Mouse (Mus musculus) spleen, adult 2 months (tissue): ENCODE results near the gene Bmp10. TPM values are rescaled to one million over a fixed set of nuclear protein-coding genes. Genes with fewer than 3 reads are reported as not detected.

Source experiments
- DNase-seq, 2 experiments: peaks; one replicate each; pipeline versions ENCODE4 v3.0.0 to v3.0.0-alpha.2; 2012 to 2021; ENCODE audit warnings: low spot score in 2 of 2, low read depth in 1 of 2
- H3K27ac ChIP-seq: fragments of 200-500 bp; 2 replicates; pipeline ENCODE4 v1.5.1; 2012; ENCODE audit warnings: low read length, inconsistent platforms; ENCODE audit not compliant: insufficient read depth
- H3K27me3 ChIP-seq: fragments of 200-500 bp; 2 replicates; pipeline ENCODE4 v1.6.1; 2012; ENCODE audit warnings: mild to moderate bottlenecking, moderate library complexity, low read length, inconsistent platforms; ENCODE audit not compliant: control insufficient read depth, insufficient read depth
- H3K36me3 ChIP-seq: fragments of 200-500 bp; 2 replicates; pipeline ENCODE4 v1.6.1; 2012; ENCODE audit warnings: mild to moderate bottlenecking, low read length, inconsistent platforms; ENCODE audit not compliant: control insufficient read depth, insufficient read depth
- H3K4me1 ChIP-seq: fragments of 200-500 bp; 2 replicates; pipeline ENCODE4 v1.6.1; 2011; ENCODE audit warnings: inconsistent platforms; ENCODE audit not compliant: control insufficient read depth, insufficient read depth, insufficient read length
- H3K4me3 ChIP-seq: fragments of 200-500 bp; 2 replicates; pipeline ENCODE4 v1.5.1; 2011; ENCODE audit warnings: mild to moderate bottlenecking, inconsistent platforms; ENCODE audit not compliant: insufficient read depth, insufficient read length; ENCODE audit errors: extremely low read depth
- CTCF ChIP-seq: fragments of 200-500 bp; IDR thresholded peaks from 2 replicates; pipeline ENCODE4 v1.5.1; 2011; ENCODE audit warnings: mild to moderate bottlenecking, inconsistent platforms; ENCODE audit not compliant: insufficient read depth, insufficient read length, insufficient replicate concordance; ENCODE audit errors: extremely low read depth
- POLR2A ChIP-seq: fragments of 200-500 bp; IDR thresholded peaks from 2 replicates; pipeline ENCODE4 v1.6.1; 2011; ENCODE audit warnings: low read depth, low read length, inconsistent platforms
- WGBS: fragments of 180-500 bp; shearing (Covaris S2); methylation state at CpG from one replicate; pipeline ENCODE4 v1.1.7; 2018; 5-methylcytosine and 5-hydroxymethylcytosine counted together
- polyA plus RNA-seq: library from polyadenylated mRNA; depleted of rRNA; stranded (reverse); fragments of >200 nt; gene quantifications from 2 replicates; pipeline ENCODE4 v1.2.3, GENCODE M21; 2012

Bmp10 gene
- polyA plus RNA-seq, 1 experiment = not detected

GRCm38 (mm10) chr6:87422304-87422703 lies 6.5 kb upstream of the Bmp10 start:
- 82% methylated on average over 7 of the region's 7 CpGs for WGBS
- no peaks in the 10 kb centered on the region for H3K27me3 ChIP-seq
- TF ChIP-seq CTCF = no peak
- no peak for TF ChIP-seq POLR2A
- no peaks in the 10 kb centered on the region for H3K4me1 ChIP-seq
- H3K27ac ChIP-seq = no peak overlapping the region
- no peaks in the 10 kb centered on the region for H3K36me3 ChIP-seq
- H3K4me3 ChIP-seq = no peak overlapping the region
- DNase-seq = no peak

GRCm38 (mm10) chr6:87424037-87424816 lies 4.6 kb upstream of the Bmp10 start:
- Histone ChIP-seq H3K27ac (no peak overlapping the region), H3K27me3 (no peaks in the 10 kb centered on the region), H3K4me3 (no peak overlapping the region), H3K36me3 (no peaks in the 10 kb centered on the region), H3K4me1 (no peaks in the 10 kb centered on the region)
- TF ChIP-seq POLR2A (no peak), CTCF (no peak)
- DNase-seq = no peak
- WGBS = 56% methylated on average over 19 of the region's 19 CpGs

- 86% methylated on average over 5 of the region's 5 CpGs for WGBS
- Histone ChIP-seq H3K36me3 (no peaks in the 10 kb centered on the region), H3K4me1 (no peaks in the 10 kb centered on the region), H3K27ac (no peak overlapping the region), H3K4me3 (no peak overlapping the region), H3K27me3 (no peaks in the 10 kb centered on the region)
- TF ChIP-seq POLR2A (no peak), CTCF (no peak)
- no peak for DNase-seq
Measured at GRCm38 (mm10) chr6:87426954-87427353, 1.8 kb upstream of the Bmp10 start.

GRCm38 (mm10) chr6:87427616-87428015 lies 1.2 kb upstream of the Bmp10 start:
- H3K27ac ChIP-seq = no peak overlapping the region
- 92% methylated on average over 8 of the region's 8 CpGs for WGBS
- DNase-seq = no peak

GRCm38 (mm10) chr6:87435791-87436190 lies 7.0 kb downstream of the Bmp10 start:
- H3K27me3 ChIP-seq = no peaks in the 10 kb centered on the region
- no peaks in the 10 kb centered on the region for H3K36me3 ChIP-seq
- no peak overlapping the region for H3K4me3 ChIP-seq
- H3K27ac ChIP-seq = no peak overlapping the region
- WGBS = 95% methylated on average over 3 of the region's 3 CpGs
- TF ChIP-seq POLR2A (no peak), CTCF (no peak)
- no peak for DNase-seq
- no peaks in the 10 kb centered on the region for H3K4me1 ChIP-seq

More at GRCm38 (mm10) chr6:87427616-87428015, 1.2 kb upstream of the Bmp10 start:
- H3K36me3 ChIP-seq = no peaks in the 10 kb centered on the region
- no peak overlapping the region for H3K4me3 ChIP-seq
- H3K27me3 ChIP-seq = no peaks in the 10 kb centered on the region
- TF ChIP-seq POLR2A = no peak
- no peak for TF ChIP-seq CTCF
- no peaks in the 10 kb centered on the region for H3K4me1 ChIP-seq

- Histone ChIP-seq H3K36me3 (no peaks in the 10 kb centered on the region), H3K4me3 (no peak overlapping the region), H3K27me3 (no peaks in the 10 kb centered on the region), H3K27ac (no peak overlapping the region), H3K4me1 (no peaks in the 10 kb centered on the region)
- DNase-seq = no peak
- TF ChIP-seq CTCF (no peak), POLR2A (no peak)
- WGBS = 22% methylated on average over 8 of the region's 8 CpGs
Measured at GRCm38 (mm10) chr6:87436745-87437144, 8.0 kb downstream of the Bmp10 start.

- peaks cover 1% of the 10 kb centered on the region; the same call in 1 of the 2 replicates for H3K4me1 ChIP-seq
- TF ChIP-seq CTCF = no peak
- H3K4me3 ChIP-seq = no peak overlapping the region
- no peak overlapping the region for H3K27ac ChIP-seq
- no peak for DNase-seq
- H3K27me3 ChIP-seq = no peaks in the 10 kb centered on the region
- no peaks in the 10 kb centered on the region for H3K36me3 ChIP-seq
- 84% methylated on average over 11 of the region's 11 CpGs for WGBS
Measured at GRCm38 (mm10) chr6:87443253-87443652, 14.5 kb downstream of the Bmp10 start.
